Mouse (Mus musculus) hindbrain, embryonic 14.5 days (tissue): ENCODE results near the gene Ankrd13a. TPM values are rescaled to one million over a fixed set of nuclear protein-coding genes. Genes with fewer than 3 reads are reported as not detected.

Experiments used
- ATAC-seq: fragments of 200-750 bp; cut with Nextera tagmentation; 2 replicates; pipeline ENCODE4 v1.8.0; 2017; ENCODE audit warnings: moderate number of reproducible peaks, mild to moderate bottlenecking, moderate TSS enrichment, moderate library complexity; ENCODE audit not compliant: low FRiP score
- DNase-seq: peaks from one replicate; pipeline ENCODE4 v3.0.0-alpha.2; 2015; ENCODE audit warnings: low spot score
- H3K27ac ChIP-seq: fragments of 300-500 bp; sonication (generic); 2 replicates; pipeline ENCODE4 v1.5.1; 2014; ENCODE audit warnings: mild to moderate bottlenecking, moderate library complexity
- H3K27me3 ChIP-seq: fragments of 300-500 bp; sonication (generic); 2 replicates; pipeline ENCODE4 v1.6.1; 2014; ENCODE audit warnings: mild to moderate bottlenecking, low read length, mixed read lengths; ENCODE audit not compliant: control insufficient read depth, insufficient read depth
- H3K36me3 ChIP-seq: fragments of 300-500 bp; sonication (generic); replicated peaks from 2 replicates; pipeline ENCODE4 v1.6.1; 2014; ENCODE audit not compliant: control insufficient read depth, insufficient read depth
- H3K4me1 ChIP-seq: fragments of 300-500 bp; sonication (generic); replicated peaks from 2 replicates; pipeline ENCODE4 v1.6.1; 2014; ENCODE audit warnings: antibody characterized with exemption, low read length, mixed read lengths; ENCODE audit not compliant: control insufficient read depth, insufficient read depth
- H3K4me2 ChIP-seq: fragments of 300-500 bp; sonication (generic); replicated peaks from 2 replicates; pipeline ENCODE4 v1.6.1; 2014; ENCODE audit warnings: mild to moderate bottlenecking, moderate library complexity
- H3K4me3 ChIP-seq: fragments of 300-500 bp; sonication (generic); replicated peaks from 2 replicates; pipeline ENCODE4 v1.5.1; 2014; ENCODE audit warnings: mild to moderate bottlenecking, low read length
- H3K9ac ChIP-seq: fragments of 300-500 bp; sonication (generic); 2 replicates; pipeline ENCODE4 v1.6.1; 2014
- H3K9me3 ChIP-seq: fragments of 300-500 bp; sonication (generic); 2 replicates; pipeline ENCODE4 v1.6.1; 2016; ENCODE audit warnings: low read length; ENCODE audit not compliant: control insufficient read depth
- WGBS: fragments of 180-500 bp; shearing (Covaris S2); extraction: QIAGEN DNeasy Blood & Tissue Kit; methylation state at CpG from one replicate; pipeline ENCODE4 v1.1.7; 2014; 5-methylcytosine and 5-hydroxymethylcytosine counted together
- polyA plus RNA-seq: library from polyadenylated mRNA; unstranded; fragments of >200 nt; fragmentation: Nextera tagmentation; extraction: Ambion mirVana; gene quantifications from 2 replicates; pipeline ENCODE4 v1.2.1, GENCODE M21; 2014

The Ankrd13a gene
- polyA plus RNA-seq, 1 experiment from 2014 or later = 45.5 TPM

- Histone ChIP-seq H3K9ac (no peak overlapping the region), H3K4me3 (no peak overlapping the region), H3K9me3 (no peaks in the 10 kb centered on the region), H3K27ac (0 out of 2 replicates have a peak overlapping the region, but pooled peaks have one; percentile 9), H3K4me2 (no peak overlapping the region), H3K4me1 (no peaks in the 10 kb centered on the region), H3K36me3 (peaks cover 98% of the 10 kb centered on the region), H3K27me3 (no peaks in the 10 kb centered on the region)
- ATAC-seq (no peak), DNase-seq (no peak)
- WGBS = 85% methylated on average over 10 of the region's 10 CpGs
These were observed 31.9 kb upstream of the Ankrd13a start for GRCm38 (mm10) chr5:114742572-114742971.

- Histone ChIP-seq H3K4me2 (no peak overlapping the region), H3K27ac (0 out of 2 replicates have a peak overlapping the region, but pooled peaks have one; percentile 9), H3K9ac (no peak overlapping the region), H3K4me3 (no peak overlapping the region), H3K4me1 (no peaks in the 10 kb centered on the region), H3K9me3 (no peaks in the 10 kb centered on the region), H3K27me3 (no peaks in the 10 kb centered on the region), H3K36me3 (peaks cover 98% of the 10 kb centered on the region)
- 83% methylated on average over 13 of the region's 13 CpGs for WGBS
- ATAC-seq (no peak), DNase-seq (no peak)
These were observed 31.3 kb upstream of the Ankrd13a start for GRCm38 (mm10) chr5:114742998-114743696.

- H3K9me3 ChIP-seq = no peaks in the 10 kb centered on the region
- H3K27ac ChIP-seq = no peak overlapping the region
- H3K36me3 ChIP-seq = peaks cover 97% of the 10 kb centered on the region
- H3K27me3 ChIP-seq = no peaks in the 10 kb centered on the region
- no peak for ATAC-seq
- H3K4me2 ChIP-seq = no peak overlapping the region
- no peak overlapping the region for H3K4me3 ChIP-seq
- DNase-seq = no peak
- H3K9ac ChIP-seq = no peak overlapping the region
- WGBS = 95% methylated on average over 8 of the region's 8 CpGs
- no peaks in the 10 kb centered on the region for H3K4me1 ChIP-seq
These were observed 30.8 kb upstream of the Ankrd13a start for GRCm38 (mm10) chr5:114743697-114744090.

GRCm38 (mm10) chr5:114745581-114745980, 28.9 kb upstream of the Ankrd13a start:
- no peaks in the 10 kb centered on the region for H3K27me3 ChIP-seq
- DNase-seq = no peak
- WGBS = 93% methylated on average over 5 of the region's 5 CpGs
- H3K4me2 ChIP-seq = no peak overlapping the region
- no peak overlapping the region for H3K4me3 ChIP-seq
- no peak for ATAC-seq
- H3K36me3 ChIP-seq = peaks cover 95% of the 10 kb centered on the region
- H3K9ac ChIP-seq = no peak overlapping the region
- H3K27ac ChIP-seq = no peak overlapping the region
- no peaks in the 10 kb centered on the region for H3K4me1 ChIP-seq
- no peaks in the 10 kb centered on the region for H3K9me3 ChIP-seq

- no peaks in the 10 kb centered on the region for H3K9me3 ChIP-seq
- H3K27ac ChIP-seq = no peak overlapping the region
- H3K9ac ChIP-seq = no peak overlapping the region
- no peak overlapping the region for H3K4me3 ChIP-seq
- DNase-seq (no peak), ATAC-seq (no peak)
- no peak overlapping the region for H3K4me2 ChIP-seq
- H3K27me3 ChIP-seq = no peaks in the 10 kb centered on the region
- H3K4me1 ChIP-seq = no peaks in the 10 kb centered on the region
- 86% methylated on average over 4 of the region's 4 CpGs for WGBS
- peaks cover 91% of the 10 kb centered on the region for H3K36me3 ChIP-seq
These were observed 27.6 kb upstream of the Ankrd13a start for GRCm38 (mm10) chr5:114746886-114747285.

- 93% methylated on average over 5 of the region's 5 CpGs for WGBS
- no peaks in the 10 kb centered on the region for H3K27me3 ChIP-seq
- H3K9ac ChIP-seq = no peak overlapping the region
- H3K36me3 ChIP-seq = peaks cover 90% of the 10 kb centered on the region
- no peak overlapping the region for H3K4me2 ChIP-seq
- no peak overlapping the region for H3K4me3 ChIP-seq
- H3K9me3 ChIP-seq = no peaks in the 10 kb centered on the region
- ATAC-seq (no peak), DNase-seq (no peak)
- no peaks in the 10 kb centered on the region for H3K4me1 ChIP-seq
- no peak overlapping the region for H3K27ac ChIP-seq
These were observed 27.0 kb upstream of the Ankrd13a start for GRCm38 (mm10) chr5:114747521-114747920.

GRCm38 (mm10) chr5:114750325-114750724, 24.2 kb upstream of the Ankrd13a start:
- H3K9me3 ChIP-seq = no peaks in the 10 kb centered on the region
- WGBS = 87% methylated on average over 10 of the region's 10 CpGs
- ATAC-seq = no peak
- H3K27ac ChIP-seq = no peak overlapping the region
- H3K27me3 ChIP-seq = no peaks in the 10 kb centered on the region
- H3K4me3 ChIP-seq = no peak overlapping the region
- no peak for DNase-seq
- H3K36me3 ChIP-seq = peaks cover 89% of the 10 kb centered on the region
- H3K4me2 ChIP-seq = no peak overlapping the region
- no peaks in the 10 kb centered on the region for H3K4me1 ChIP-seq
- no peak overlapping the region for H3K9ac ChIP-seq

- no peak overlapping the region for H3K27ac ChIP-seq
- no peaks in the 10 kb centered on the region for H3K9me3 ChIP-seq
- no peaks in the 10 kb centered on the region for H3K4me1 ChIP-seq
- no peak overlapping the region for H3K9ac ChIP-seq
- no peak overlapping the region for H3K4me3 ChIP-seq
- H3K4me2 ChIP-seq = no peak overlapping the region
- 95% methylated on average over 10 of the region's 10 CpGs for WGBS
- ATAC-seq = no peak
- H3K27me3 ChIP-seq = no peaks in the 10 kb centered on the region
- DNase-seq = no peak
- H3K36me3 ChIP-seq = peaks cover 89% of the 10 kb centered on the region
These were observed 22.1 kb upstream of the Ankrd13a start for GRCm38 (mm10) chr5:114752397-114752796.

GRCm38 (mm10) chr5:114753384-114753783, 21.1 kb upstream of the Ankrd13a start:
- WGBS = 77% methylated on average over 12 of the region's 12 CpGs
- H3K4me2 ChIP-seq = no peak overlapping the region
- no peak overlapping the region for H3K27ac ChIP-seq
- H3K4me1 ChIP-seq = no peaks in the 10 kb centered on the region
- no peaks in the 10 kb centered on the region for H3K9me3 ChIP-seq
- H3K4me3 ChIP-seq = no peak overlapping the region
- ATAC-seq (no peak), DNase-seq (peak; percentile 25)
- no peaks in the 10 kb centered on the region for H3K27me3 ChIP-seq
- peaks cover 84% of the 10 kb centered on the region for H3K36me3 ChIP-seq
- H3K9ac ChIP-seq = no peak overlapping the region
